Mouse (Mus musculus): ENCODE results near the gene Ptpn3. TPM values are rescaled to one million over a fixed set of nuclear protein-coding genes. Genes with fewer than 3 reads are reported as not detected.
A peak's percentile ranks its signal among the peaks of the same experiment; 100 is the strongest.

Gene Ptpn3
- total RNA-seq, 1 experiment, result 13.6 TPM

- Histone ChIP-seq H3K27ac (ENCODE audit: insufficient read depth, low read depth, low read length, poor library complexity, severe bottlenecking) (no peak overlapping the region), H3K4me1 (ENCODE audit: control insufficient read depth in 2 of 2, insufficient read depth in 2 of 2, low read length in 2 of 2, poor library complexity in 1 of 2) (peaks cover 6 to 27% of the 10 kb centered on the region in 2 experiments; a peak in 3 of 4 replicates), H3K9me3 (ENCODE audit: control insufficient read depth, insufficient read depth, low read depth, low read length) (no peaks in the 10 kb centered on the region), H3K36me3 (ENCODE audit: control insufficient read depth, insufficient read depth, low read length, poor library complexity, severe bottlenecking) (no peaks in the 10 kb centered on the region; the same call in 1 of the 2 replicates), H3K9ac (ENCODE audit: insufficient read depth, low read depth, low read length, poor library complexity, severe bottlenecking) (no peak overlapping the region), H3K4me3 (ENCODE audit: insufficient read depth in 1 of 2, low read depth in 1 of 2, low read length in 2 of 2, poor library complexity in 1 of 2, severe bottlenecking in 1 of 2) (no peak overlapping the region)
- in situ Hi-C loops (cut with MboI; ENCODE audit: low sequenced_read_pairs in 2 of 2, unreplicated experiment in 2 of 2), result no loop called here
- TF ChIP-seq MAFK (IDR thresholded peaks at IDR 0.05; ENCODE audit: insufficient read depth, low read depth, low read length) (no peak), ZC3H11A (IDR thresholded peaks at IDR 0.05; ENCODE audit: borderline replicate concordance, low read depth, low read length) (no peak), CHD2 (IDR thresholded peaks at IDR 0.05; ENCODE audit: low read depth, low read length) (no peak), HCFC1 (IDR thresholded peaks at IDR 0.05; ENCODE audit: borderline replicate concordance, insufficient read depth, low read length) (no peak), ZNF384 (IDR thresholded peaks at IDR 0.05; ENCODE audit: low read depth, low read length) (no peak)
- no peak for DNase-seq (ENCODE audit: low read depth, low spot score)
Measured at GRCm38 (mm10) chr4:57285251-57285650, 16.4 kb downstream of the Ptpn3 start.

GRCm38 (mm10) chr4:57283189-57283588 is 18.4 kb downstream of the Ptpn3 start:
- H3K36me3 ChIP-seq (ENCODE audit: control insufficient read depth, insufficient read depth, low read length, poor library complexity, severe bottlenecking), result no peaks in the 10 kb centered on the region
- H3K4me3 ChIP-seq (ENCODE audit: insufficient read depth in 1 of 2, low read depth in 1 of 2, low read length in 2 of 2, poor library complexity in 1 of 2, severe bottlenecking in 1 of 2), result no peak overlapping the region
- H3K27ac ChIP-seq (ENCODE audit: insufficient read depth, low read depth, low read length, poor library complexity, severe bottlenecking), result peak overlapping the region; percentile 21; the same call in 1 of the 2 replicates
- in situ Hi-C loops (cut with MboI; ENCODE audit: low sequenced_read_pairs in 2 of 2, unreplicated experiment in 2 of 2), result no loop called here
- DNase-seq (ENCODE audit: low read depth, low spot score), result no peak
- no peaks in the 10 kb centered on the region for H3K9me3 ChIP-seq (ENCODE audit: control insufficient read depth, insufficient read depth, low read depth, low read length)
- H3K9ac ChIP-seq (ENCODE audit: insufficient read depth, low read depth, low read length, poor library complexity, severe bottlenecking), result no peak overlapping the region
- TF ChIP-seq CHD2 (IDR thresholded peaks at IDR 0.05; ENCODE audit: low read depth, low read length), result no peak
- no peak for TF ChIP-seq ZC3H11A (IDR thresholded peaks at IDR 0.05; ENCODE audit: borderline replicate concordance, low read depth, low read length)
- no peak for TF ChIP-seq MAFK (IDR thresholded peaks at IDR 0.05; ENCODE audit: insufficient read depth, low read depth, low read length)
- TF ChIP-seq ZNF384 (IDR thresholded peaks at IDR 0.05; ENCODE audit: low read depth, low read length), result no peak
- TF ChIP-seq HCFC1 (IDR thresholded peaks at IDR 0.05; ENCODE audit: borderline replicate concordance, insufficient read depth, low read length), result no peak
- peaks cover 8 to 25% of the 10 kb centered on the region in 2 experiments for H3K4me1 ChIP-seq (ENCODE audit: control insufficient read depth in 2 of 2, insufficient read depth in 2 of 2, low read length in 2 of 2, poor library complexity in 1 of 2)

- Histone ChIP-seq H3K4me1 (ENCODE audit: control insufficient read depth in 2 of 2, insufficient read depth in 2 of 2, low read length in 2 of 2, poor library complexity in 1 of 2) (peaks cover 8 to 24% of the 10 kb centered on the region in 2 experiments), H3K4me3 (ENCODE audit: insufficient read depth in 1 of 2, low read depth in 1 of 2, low read length in 2 of 2, poor library complexity in 1 of 2, severe bottlenecking in 1 of 2) (no peak overlapping the region), H3K9ac (ENCODE audit: insufficient read depth, low read depth, low read length, poor library complexity, severe bottlenecking) (no peak overlapping the region), H3K9me3 (ENCODE audit: control insufficient read depth, insufficient read depth, low read depth, low read length) (no peaks in the 10 kb centered on the region), H3K27ac (ENCODE audit: insufficient read depth, low read depth, low read length, poor library complexity, severe bottlenecking) (no peak overlapping the region; the same call in 1 of the 2 replicates), H3K36me3 (ENCODE audit: control insufficient read depth, insufficient read depth, low read length, poor library complexity, severe bottlenecking) (no peaks in the 10 kb centered on the region)
- DNase-seq (ENCODE audit: low read depth, low spot score), result no peak
- in situ Hi-C loops (cut with MboI; ENCODE audit: low sequenced_read_pairs in 2 of 2, unreplicated experiment in 2 of 2), result no loop called here
- no peak for TF ChIP-seq HCFC1 (IDR thresholded peaks at IDR 0.05; ENCODE audit: borderline replicate concordance, insufficient read depth, low read length)
- no peak for TF ChIP-seq MAFK (IDR thresholded peaks at IDR 0.05; ENCODE audit: insufficient read depth, low read depth, low read length)
- TF ChIP-seq CHD2 (IDR thresholded peaks at IDR 0.05; ENCODE audit: low read depth, low read length), result no peak
- no peak for TF ChIP-seq ZC3H11A (IDR thresholded peaks at IDR 0.05; ENCODE audit: borderline replicate concordance, low read depth, low read length)
- TF ChIP-seq ZNF384 (IDR thresholded peaks at IDR 0.05; ENCODE audit: low read depth, low read length), result no peak
Measured at GRCm38 (mm10) chr4:57282630-57283029, 19.0 kb downstream of the Ptpn3 start.

GRCm38 (mm10) chr4:57282179-57282578 is 19.5 kb downstream of the Ptpn3 start:
- no peaks in the 10 kb centered on the region for H3K36me3 ChIP-seq (ENCODE audit: control insufficient read depth, insufficient read depth, low read length, poor library complexity, severe bottlenecking)
- H3K9me3 ChIP-seq (ENCODE audit: control insufficient read depth, insufficient read depth, low read depth, low read length), result no peaks in the 10 kb centered on the region
- no peak for DNase-seq (ENCODE audit: low read depth, low spot score)
- H3K27ac ChIP-seq (ENCODE audit: insufficient read depth, low read depth, low read length, poor library complexity, severe bottlenecking), result peak overlapping the region; percentile 14; the same call in 1 of the 2 replicates
- in situ Hi-C loops (cut with MboI; ENCODE audit: low sequenced_read_pairs in 2 of 2, unreplicated experiment in 2 of 2), result no loop called here
- no peak overlapping the region for H3K4me3 ChIP-seq (ENCODE audit: insufficient read depth in 1 of 2, low read depth in 1 of 2, low read length in 2 of 2, poor library complexity in 1 of 2, severe bottlenecking in 1 of 2)
- TF ChIP-seq MAFK (IDR thresholded peaks at IDR 0.05; ENCODE audit: insufficient read depth, low read depth, low read length) (no peak), CHD2 (IDR thresholded peaks at IDR 0.05; ENCODE audit: low read depth, low read length) (no peak), ZNF384 (IDR thresholded peaks at IDR 0.05; ENCODE audit: low read depth, low read length) (no peak), HCFC1 (IDR thresholded peaks at IDR 0.05; ENCODE audit: borderline replicate concordance, insufficient read depth, low read length) (no peak), ZC3H11A (IDR thresholded peaks at IDR 0.05; ENCODE audit: borderline replicate concordance, low read depth, low read length) (no peak)
- H3K9ac ChIP-seq (ENCODE audit: insufficient read depth, low read depth, low read length, poor library complexity, severe bottlenecking), result 0 out of 2 replicates have a peak overlapping the region, but pooled peaks have one; percentile 7
- peaks cover 8 to 25% of the 10 kb centered on the region in 2 experiments for H3K4me1 ChIP-seq (ENCODE audit: control insufficient read depth in 2 of 2, insufficient read depth in 2 of 2, low read length in 2 of 2, poor library complexity in 1 of 2)
